Mouse (Mus musculus): ENCODE measurements around the gene Uchl5.

The Uchl5 gene

DNA sequence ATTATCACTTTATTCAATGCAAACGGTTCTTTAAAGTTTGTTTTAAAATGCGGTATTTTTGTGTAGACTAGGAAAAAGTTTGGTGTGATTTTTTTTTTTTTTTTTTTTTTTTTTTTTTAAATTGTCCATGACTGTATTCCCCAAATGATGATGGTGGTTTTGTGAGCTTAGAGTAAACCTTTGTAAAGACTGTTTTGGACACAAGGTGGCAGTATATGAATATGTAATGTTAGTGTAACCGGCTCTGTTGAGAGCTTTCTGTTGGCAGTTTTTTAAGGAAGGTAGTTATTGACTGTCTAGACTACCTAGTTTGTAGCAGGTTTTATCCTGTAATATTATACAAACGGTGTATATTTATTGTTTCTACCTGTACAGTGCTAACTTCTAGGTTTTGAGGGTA is 26.5 kb downstream of the Uchl5 start:
- DNase-seq (ENCODE audit: low read depth, low spot score) = peak; percentile 43

- no peak for DNase-seq (ENCODE audit: low read depth, low spot score)
These were observed 32.0 kb downstream of the Uchl5 start for GRCm38 (mm10) chr1:143809062-143809461.

GRCm38 (mm10) chr1:143813676-143814360 is 36.7 kb downstream of the Uchl5 start:
- peak; percentile 33 for DNase-seq (ENCODE audit: low read depth, low spot score)

DNA sequence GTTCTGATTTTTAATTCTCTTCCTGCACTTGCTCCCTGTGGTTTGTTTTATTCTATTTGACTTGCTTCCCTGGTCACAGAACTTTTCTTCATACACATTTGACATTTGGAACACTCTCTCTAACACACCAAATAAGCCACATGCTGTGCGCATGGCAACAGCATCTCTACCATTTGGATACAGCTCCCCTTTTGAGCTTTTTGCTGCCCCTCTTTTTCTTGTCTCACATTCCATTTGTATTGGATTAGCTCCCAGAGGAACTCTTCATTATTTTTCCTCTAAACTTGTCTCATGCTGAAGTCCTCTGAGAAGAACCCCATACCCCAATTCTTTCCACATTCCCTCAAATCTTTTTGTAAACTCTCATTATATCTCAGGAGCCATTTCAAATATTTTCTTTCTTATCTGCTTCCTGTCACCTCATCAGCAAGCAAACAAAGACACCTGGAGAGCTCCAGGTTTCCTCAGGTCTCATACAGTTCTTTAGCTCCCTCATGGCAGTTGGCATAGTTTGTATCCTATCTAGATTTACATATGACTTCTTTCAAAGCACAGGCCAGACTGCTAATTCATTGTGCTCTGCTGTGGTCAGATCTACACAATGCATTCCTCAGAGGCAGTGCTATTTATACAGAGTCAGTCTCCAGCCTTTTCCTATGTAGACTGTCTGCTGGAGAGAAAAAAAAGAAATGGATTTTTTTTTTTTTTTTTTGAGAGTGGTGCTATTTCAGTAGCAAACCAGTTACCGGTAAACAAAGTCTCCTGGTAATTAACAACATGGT is 43.2 kb downstream of the Uchl5 start:
- no peak for DNase-seq (ENCODE audit: low read depth, low spot score)

DNA sequence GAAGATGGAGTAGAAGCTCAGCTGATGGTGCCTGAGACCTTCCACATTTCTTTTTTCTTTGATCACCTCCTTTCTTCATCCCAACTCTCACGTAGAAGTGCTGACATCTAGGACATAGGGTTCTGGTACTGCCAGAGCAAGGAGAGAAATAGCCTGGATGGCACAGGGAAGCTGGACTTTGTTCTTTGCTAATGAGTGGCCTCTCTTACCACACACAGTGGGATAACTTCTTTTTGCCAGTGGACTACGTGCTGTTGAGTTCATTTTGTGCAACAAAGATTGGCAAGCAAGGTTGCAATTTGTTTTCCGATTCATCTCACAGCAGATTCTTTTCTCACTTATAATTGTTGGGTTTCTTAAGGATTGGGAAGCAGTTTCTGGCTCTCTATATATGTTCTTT is 45.6 kb downstream of the Uchl5 start:
- no peak for DNase-seq (ENCODE audit: low read depth, low spot score)

- no peak for DNase-seq (ENCODE audit: low read depth, low spot score)
These were observed 53.6 kb downstream of the Uchl5 start for GRCm38 (mm10) chr1:143830713-143831112.

GRCm38 (mm10) chr1:143836363-143837182 is 59.5 kb downstream of the Uchl5 start:
- DNase-seq (ENCODE audit: low read depth, low spot score) = no peak

DNA sequence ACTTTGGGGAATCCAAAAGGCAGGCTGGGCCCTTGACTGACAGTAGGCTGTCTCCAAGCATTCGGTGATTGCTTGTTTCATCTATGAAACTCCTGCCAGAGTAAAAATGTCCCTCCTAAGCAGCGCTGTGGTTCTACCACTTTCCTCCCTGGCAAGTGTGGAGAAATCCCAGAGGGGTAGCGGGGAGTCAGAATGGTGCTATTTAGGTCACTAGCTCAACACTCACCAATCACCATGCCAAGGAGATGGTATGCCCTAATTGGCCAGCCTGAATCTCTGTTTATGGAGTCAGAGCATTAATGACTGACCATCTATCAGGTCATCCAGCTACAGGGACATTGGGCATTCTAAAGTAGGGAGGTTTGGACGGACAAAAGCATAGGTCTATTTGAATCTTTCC is 60.6 kb downstream of the Uchl5 start:
- DNase-seq (ENCODE audit: low read depth, low spot score) = no peak

DNA sequence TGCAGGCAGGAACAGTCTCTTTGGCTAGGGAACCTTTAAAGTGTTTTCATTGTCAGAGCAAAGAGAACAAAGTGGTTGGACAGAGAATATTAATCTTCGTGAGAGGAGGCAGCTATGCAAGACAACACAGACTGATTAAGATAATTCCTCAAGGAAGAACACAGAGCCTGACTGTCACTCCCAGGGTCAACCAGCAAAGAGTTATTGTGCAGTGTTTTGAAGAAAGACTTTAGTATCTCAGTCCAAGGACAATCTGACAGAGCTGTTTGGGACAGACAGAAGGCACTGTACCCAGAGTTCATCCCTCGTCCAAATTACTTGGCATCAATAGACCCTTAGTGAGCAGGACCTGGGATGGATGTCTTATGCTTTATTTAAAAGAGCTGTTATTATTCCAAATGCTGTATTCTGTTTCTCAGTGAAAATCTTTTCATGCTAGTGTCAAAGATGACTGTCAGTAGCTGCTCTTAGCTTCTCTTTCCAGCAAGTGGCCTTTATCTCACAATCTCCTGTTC is 61.9 kb downstream of the Uchl5 start:
- DNase-seq (ENCODE audit: low read depth, low spot score) = no peak

DNA sequence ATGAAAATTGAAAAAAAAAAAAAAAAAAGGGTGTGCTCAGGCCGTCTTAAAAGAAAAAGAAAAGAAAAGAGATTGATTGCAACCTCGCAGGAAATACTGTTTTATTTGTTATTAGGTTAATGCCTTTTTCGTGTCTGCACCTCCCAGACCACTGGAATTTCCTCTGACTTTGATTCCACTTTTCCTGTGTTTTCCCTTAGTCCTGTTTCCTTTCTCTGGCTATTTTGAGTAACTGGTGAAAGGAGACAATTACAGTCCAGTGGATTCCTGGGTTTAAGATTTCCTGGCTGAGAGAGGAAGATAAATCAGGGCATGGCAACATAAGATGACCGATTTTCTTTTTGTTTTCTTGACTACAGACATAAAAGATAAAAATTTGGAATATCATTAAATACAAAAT is 75.3 kb downstream of the Uchl5 start:
- no peak for DNase-seq (ENCODE audit: low read depth, low spot score)

DNA sequence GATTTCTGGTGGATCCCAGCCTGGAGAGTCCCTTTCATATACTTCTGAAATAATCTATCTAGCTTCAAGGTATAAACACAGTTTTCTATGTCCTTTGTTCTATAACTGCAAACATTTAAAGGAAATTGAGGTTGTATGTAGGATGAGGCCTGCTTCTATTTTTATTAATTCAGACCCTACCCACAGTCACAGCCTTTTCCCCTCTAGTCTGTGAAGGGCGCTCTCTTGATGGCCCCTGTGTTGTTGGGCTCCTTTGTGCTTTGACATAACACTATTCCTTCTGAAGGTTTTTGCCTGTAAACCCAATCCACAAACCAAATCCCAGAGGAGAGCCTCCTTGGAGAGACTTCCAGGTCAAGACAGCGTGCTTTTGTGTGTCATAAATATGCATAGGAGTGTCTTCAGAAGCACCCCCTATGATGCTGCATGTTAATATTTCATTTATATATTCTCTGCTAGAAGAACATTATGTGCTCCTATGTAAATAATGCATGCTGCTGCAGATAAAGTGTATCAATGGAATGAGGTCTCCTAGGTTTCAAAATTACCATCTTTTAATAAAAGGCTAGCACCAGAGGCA is 75.8 kb downstream of the Uchl5 start:
- DNase-seq (ENCODE audit: low read depth, low spot score) = no peak

- DNase-seq (ENCODE audit: low read depth, low spot score) = no peak
These were observed 76.6 kb downstream of the Uchl5 start for GRCm38 (mm10) chr1:143853691-143854115.

DNA sequence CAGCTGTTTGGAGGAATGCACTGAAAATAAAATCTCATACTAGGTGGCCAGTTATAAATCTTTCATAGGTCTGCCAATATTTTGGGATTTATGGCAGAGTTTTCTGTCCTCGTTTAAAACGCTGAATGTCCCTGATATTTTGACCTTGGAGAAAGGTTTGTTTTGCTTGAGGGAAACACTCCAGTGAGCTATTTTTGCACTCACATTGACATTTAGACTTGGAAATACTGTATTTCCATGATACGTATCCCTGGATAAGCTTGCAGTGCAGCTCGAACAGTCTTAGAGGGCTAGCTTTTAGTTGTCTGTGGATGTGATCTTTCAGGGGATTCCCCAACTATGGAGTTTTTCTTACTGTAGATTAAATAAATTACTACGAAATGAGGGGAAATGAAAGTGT is 78.6 kb downstream of the Uchl5 start:
- no peak for DNase-seq (ENCODE audit: low read depth, low spot score)
